Mouse (Mus musculus) thymus, adult 2 months (tissue): Measurements from ENCODE around the gene Ppp1r1a. TPM values are rescaled to one million over a fixed set of nuclear protein-coding genes. Genes with fewer than 3 reads are reported as not detected.

Source experiments
- DNase-seq: peaks from one replicate; pipeline ENCODE4 v3.0.0; 2021
- H3K27ac ChIP-seq: fragments of 200-500 bp; 2 replicates; pipeline ENCODE4 v1.5.1; 2012; ENCODE audit warnings: low read length, control low read depth; ENCODE audit not compliant: control insufficient read depth, insufficient read depth
- H3K27me3 ChIP-seq: fragments of 200-500 bp; 2 replicates; pipeline ENCODE4 v1.6.1; 2012; ENCODE audit warnings: mild to moderate bottlenecking, low read length, moderate library complexity, mixed read lengths; ENCODE audit not compliant: control insufficient read depth, insufficient read depth
- H3K36me3 ChIP-seq: fragments of 200-500 bp; 2 replicates; pipeline ENCODE4 v1.6.1; 2012; ENCODE audit warnings: mild to moderate bottlenecking, low read length, moderate library complexity; ENCODE audit not compliant: control insufficient read depth, insufficient read depth
- H3K4me1 ChIP-seq: fragments of 200-500 bp; replicated peaks from 2 replicates; pipeline ENCODE4 v1.6.1; 2012; ENCODE audit warnings: low read length; ENCODE audit not compliant: control insufficient read depth, insufficient read depth
- H3K4me3 ChIP-seq: fragments of 200-500 bp; 2 replicates; pipeline ENCODE4 v1.5.1; 2012; ENCODE audit warnings: mild to moderate bottlenecking, low read length, control low read depth, moderate library complexity; ENCODE audit not compliant: control insufficient read depth, insufficient read depth
- CTCF ChIP-seq: fragments of 200-500 bp; IDR thresholded peaks from 2 replicates; pipeline ENCODE4 v1.5.1; 2012; ENCODE audit warnings: mild to moderate bottlenecking, control low read depth, low read length, moderate library complexity, borderline replicate concordance; ENCODE audit not compliant: control insufficient read depth, poor library complexity, insufficient read depth; ENCODE audit errors: extremely low read depth
- POLR2A ChIP-seq: fragments of 200-500 bp; IDR thresholded peaks from 2 replicates; pipeline ENCODE4 v1.6.1; 2012; ENCODE audit warnings: mild to moderate bottlenecking, low read length, control low read depth, moderate library complexity; ENCODE audit not compliant: control insufficient read depth, poor library complexity, insufficient read depth; ENCODE audit errors: extremely low read depth
- WGBS: fragments of 180-500 bp; shearing (Covaris S2); methylation state at CpG from one replicate; pipeline ENCODE4 v1.1.7; 2018; 5-methylcytosine and 5-hydroxymethylcytosine counted together
- polyA plus RNA-seq: library from polyadenylated mRNA; depleted of rRNA; stranded (reverse); fragments of >200 nt; gene quantifications from 2 replicates; pipeline ENCODE4 v1.2.3, GENCODE M21; 2012

Ppp1r1a gene
- polyA plus RNA-seq, 1 experiment = 4.4 TPM

DNA sequence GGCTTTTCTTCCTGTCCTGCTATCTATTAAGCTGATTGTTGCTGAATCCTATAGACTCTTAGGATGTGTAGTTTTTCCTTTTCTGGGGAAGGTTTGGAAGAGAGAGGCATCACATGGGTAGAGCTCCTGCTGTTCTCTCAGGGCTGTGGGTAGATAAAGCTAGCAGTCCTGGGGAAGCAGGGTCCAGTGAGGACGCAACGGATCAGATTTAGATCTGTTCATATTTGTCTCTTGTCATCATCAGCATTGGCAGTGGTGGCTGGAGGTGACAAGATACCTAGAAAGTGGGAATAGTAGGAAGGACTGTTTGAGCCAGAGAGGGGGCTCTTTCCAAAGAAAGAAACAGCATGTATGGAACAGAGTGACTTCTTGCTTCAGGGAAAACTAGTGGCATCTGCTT, 2.8 kb downstream of the Ppp1r1a start:
- DNase-seq = no peak
- no peak overlapping the region for H3K4me3 ChIP-seq
- 92% methylated on average over 2 of the region's 2 CpGs for WGBS
- no peaks in the 10 kb centered on the region for H3K4me1 ChIP-seq
- H3K27me3 ChIP-seq = peaks cover 3% of the 10 kb centered on the region; the same call in 1 of the 2 replicates
- no peaks in the 10 kb centered on the region for H3K36me3 ChIP-seq
- no peak overlapping the region for H3K27ac ChIP-seq
- TF ChIP-seq CTCF = no peak
- TF ChIP-seq POLR2A = no peak

DNA sequence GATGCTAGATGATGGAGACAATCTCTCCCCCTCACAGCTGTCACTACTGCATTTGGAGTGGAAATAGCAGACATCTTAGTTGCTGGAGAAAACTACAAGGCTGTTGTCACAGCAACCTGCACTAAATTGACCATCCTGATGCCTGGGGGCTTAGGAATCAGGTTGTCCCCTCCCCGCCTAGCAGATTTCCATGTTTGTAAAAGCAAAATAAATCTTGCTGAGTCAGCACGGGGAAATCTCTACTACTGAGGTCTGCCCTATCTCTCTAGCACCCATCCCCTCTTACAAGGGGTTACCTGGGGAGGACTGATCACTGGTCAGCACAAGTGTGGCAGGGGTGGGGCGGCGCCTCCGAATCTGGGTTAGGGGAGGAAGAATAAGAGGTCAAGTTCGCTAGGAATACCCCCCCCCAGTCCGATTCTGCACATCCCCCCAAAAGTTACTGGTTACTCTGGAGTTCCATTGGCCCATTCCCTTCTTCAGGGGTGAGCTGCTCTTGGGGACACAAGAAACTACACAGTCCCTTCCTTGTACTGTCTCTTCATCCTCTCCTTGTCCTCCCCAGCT, 3.7 kb downstream of the Ppp1r1a start:
- DNase-seq = no peak
- 90% methylated on average over 7 of the region's 7 CpGs for WGBS
- TF ChIP-seq POLR2A = no peak
- Histone ChIP-seq H3K4me1 (no peaks in the 10 kb centered on the region), H3K27ac (no peak overlapping the region), H3K27me3 (peaks cover 3% of the 10 kb centered on the region; the same call in 1 of the 2 replicates), H3K36me3 (no peaks in the 10 kb centered on the region), H3K4me3 (no peak overlapping the region)

DNA sequence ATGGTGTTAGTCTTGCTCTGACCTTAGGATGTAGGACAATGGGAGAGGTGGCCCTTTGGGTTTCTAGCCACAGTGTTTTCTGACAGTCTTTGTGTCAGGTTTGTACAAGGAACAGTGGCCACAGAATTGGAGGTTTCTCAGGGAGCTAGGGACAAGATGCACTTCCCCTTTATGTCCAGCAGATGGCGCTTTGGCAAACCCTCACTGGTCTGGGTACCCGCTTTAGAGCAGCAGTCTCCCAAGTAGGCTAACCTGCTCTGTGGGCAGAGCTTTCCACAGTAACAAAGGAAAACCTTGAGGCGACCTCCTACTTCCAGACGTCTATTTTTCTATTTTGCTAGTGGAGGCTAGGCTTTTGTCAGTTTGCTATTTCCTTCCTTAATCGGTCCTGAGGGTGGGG, 7.4 kb downstream of the Ppp1r1a start:
- H3K4me1 ChIP-seq = no peaks in the 10 kb centered on the region
- no peak overlapping the region for H3K4me3 ChIP-seq
- 3% methylated on average over 5 of the region's 5 CpGs for WGBS
- H3K27me3 ChIP-seq = no peaks in the 10 kb centered on the region
- DNase-seq = peak; percentile 30
- no peaks in the 10 kb centered on the region for H3K36me3 ChIP-seq
- no peak for TF ChIP-seq POLR2A
- TF ChIP-seq CTCF = peak; percentile 68; the same call in 1 of the 2 replicates
- H3K27ac ChIP-seq = no peak overlapping the region

- no peak overlapping the region for H3K4me3 ChIP-seq
- no peak for DNase-seq
- H3K36me3 ChIP-seq = no peaks in the 10 kb centered on the region
- TF ChIP-seq CTCF (no peak), POLR2A (no peak)
- no peaks in the 10 kb centered on the region for H3K4me1 ChIP-seq
- 95% methylated on average over 3 of the region's 3 CpGs for WGBS
- H3K27me3 ChIP-seq = no peaks in the 10 kb centered on the region
- no peak overlapping the region for H3K27ac ChIP-seq
Observed at GRCm38 (mm10) chr15:103523156-103523555, 14.6 kb downstream of the Ppp1r1a start.

DNA sequence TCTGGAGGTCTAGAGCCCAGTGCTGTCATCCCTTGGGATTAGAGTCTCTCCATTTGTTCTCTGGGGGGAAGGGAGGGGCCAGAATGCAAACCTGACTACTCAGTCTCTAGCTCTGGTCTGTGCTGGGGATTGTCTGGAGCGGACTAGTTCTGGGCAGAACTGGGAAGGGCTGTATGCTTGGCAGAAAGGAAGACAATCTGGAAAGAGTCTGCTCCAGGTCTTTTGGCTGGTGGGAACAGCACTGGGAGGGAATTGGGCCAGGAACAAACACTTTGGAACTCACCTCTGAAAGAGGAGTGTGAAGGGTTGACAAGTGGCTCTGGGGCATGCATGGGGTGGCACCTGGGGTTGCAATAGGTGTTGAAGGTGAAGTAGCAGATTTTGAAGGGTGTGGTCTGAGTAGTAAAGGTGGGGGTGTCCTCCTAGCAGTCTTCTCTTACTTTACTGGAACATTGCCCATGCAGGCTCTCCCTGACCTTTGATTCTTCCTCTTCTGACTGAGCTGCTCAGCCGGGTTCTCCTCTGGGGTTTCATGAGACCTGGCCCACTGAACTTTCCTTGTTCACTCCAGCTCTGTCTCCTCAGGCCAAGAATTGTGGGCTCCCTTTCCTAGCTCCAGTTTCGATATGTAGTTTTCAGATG, 15.2 kb downstream of the Ppp1r1a start:
- Histone ChIP-seq H3K4me3 (no peak overlapping the region), H3K4me1 (no peaks in the 10 kb centered on the region), H3K27ac (no peak overlapping the region), H3K27me3 (no peaks in the 10 kb centered on the region), H3K36me3 (no peaks in the 10 kb centered on the region)
- 80% methylated on average over 3 of the region's 3 CpGs for WGBS
- no peak for TF ChIP-seq CTCF
- TF ChIP-seq POLR2A = no peak
- no peak for DNase-seq

- no peak overlapping the region for H3K4me3 ChIP-seq
- no peak for DNase-seq
- TF ChIP-seq POLR2A = no peak
- TF ChIP-seq CTCF = no peak
- H3K36me3 ChIP-seq = no peaks in the 10 kb centered on the region
- WGBS = 80% methylated on average over 4 of the region's 4 CpGs
- no peak overlapping the region for H3K27ac ChIP-seq
- H3K4me1 ChIP-seq = no peaks in the 10 kb centered on the region
- H3K27me3 ChIP-seq = no peaks in the 10 kb centered on the region
Observed at GRCm38 (mm10) chr15:103519386-103520378, 18.1 kb downstream of the Ppp1r1a start.
